Mouse (Mus musculus) ovary, postnatal 14 days (tissue): Measurements from ENCODE around the gene 1190002N15Rik.

Source experiments
- DNase-seq: peaks from one replicate; pipeline ENCODE4 v3.0.0; 2022; ENCODE audit warnings: low spot score

1190002N15Rik gene

DNA sequence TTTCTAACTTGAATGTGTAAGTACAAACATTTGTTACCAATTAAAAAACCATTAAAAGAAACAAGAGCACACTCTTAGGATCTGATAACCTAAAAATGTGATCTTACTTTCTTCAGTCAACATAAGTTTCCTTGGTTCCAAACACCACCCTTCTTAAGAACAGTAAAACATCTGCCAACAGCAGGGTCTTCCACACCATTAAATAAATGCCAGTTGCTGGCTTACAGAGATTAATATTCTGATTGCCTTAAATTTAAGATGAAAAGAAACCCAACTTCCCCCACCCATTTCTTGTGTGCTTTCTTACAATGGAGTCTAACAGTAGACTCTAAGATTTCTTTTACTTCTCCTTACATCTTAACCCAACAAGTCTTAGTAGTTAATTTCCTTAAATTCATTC, 7.9 kb downstream of the 1190002N15Rik start:
- DNase-seq = no peak

DNA sequence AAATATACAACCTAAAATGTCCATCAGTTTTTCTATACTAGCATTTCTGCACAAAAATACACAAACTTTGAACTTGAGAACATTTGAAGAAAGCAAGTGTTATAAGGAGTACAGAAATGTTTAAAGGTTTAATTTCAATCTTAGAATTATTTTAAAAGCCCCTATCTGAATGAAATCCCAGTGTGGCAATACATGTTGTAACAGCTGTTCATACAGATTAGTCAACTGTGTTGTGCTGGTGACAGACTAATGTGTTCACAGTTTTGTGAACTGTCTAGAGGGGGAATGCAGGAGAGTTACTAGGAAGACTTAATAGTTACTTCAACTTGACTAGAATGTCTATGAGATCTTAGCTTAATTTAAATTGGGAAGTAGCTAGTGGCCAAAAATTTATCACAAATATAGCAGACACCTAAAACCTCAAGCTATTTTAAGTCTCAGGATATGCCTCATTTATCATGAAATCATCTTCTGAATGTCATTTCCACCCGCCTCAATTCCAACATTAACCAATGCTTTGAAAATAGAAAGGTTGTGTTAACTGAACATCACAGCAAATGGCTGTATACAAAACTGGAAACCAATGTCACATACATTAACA, 8.6 kb downstream of the 1190002N15Rik start:
- no peak for DNase-seq

DNA sequence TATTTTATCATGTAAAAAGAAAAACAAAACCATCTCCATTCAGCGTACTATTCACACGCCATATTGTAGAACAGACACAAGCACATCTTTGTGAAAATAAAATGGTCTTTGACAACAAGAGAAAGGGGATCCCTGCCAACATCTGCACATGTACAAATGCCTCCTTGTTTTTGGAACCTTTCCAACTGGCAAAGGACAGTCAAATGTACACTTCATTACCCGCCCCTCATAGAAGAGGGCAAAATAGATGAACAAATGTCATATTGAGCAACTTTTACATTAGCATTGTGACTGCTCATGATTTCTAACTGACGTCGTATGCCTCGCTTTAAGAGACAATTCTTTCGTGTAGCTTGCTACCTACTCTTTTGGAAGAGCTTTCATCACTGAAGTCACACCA, 11.4 kb downstream of the 1190002N15Rik start:
- no peak for DNase-seq

- DNase-seq = no peak
These were observed 25.6 kb downstream of the 1190002N15Rik start for GRCm38 (mm10) chr9:94512246-94512645.

DNA sequence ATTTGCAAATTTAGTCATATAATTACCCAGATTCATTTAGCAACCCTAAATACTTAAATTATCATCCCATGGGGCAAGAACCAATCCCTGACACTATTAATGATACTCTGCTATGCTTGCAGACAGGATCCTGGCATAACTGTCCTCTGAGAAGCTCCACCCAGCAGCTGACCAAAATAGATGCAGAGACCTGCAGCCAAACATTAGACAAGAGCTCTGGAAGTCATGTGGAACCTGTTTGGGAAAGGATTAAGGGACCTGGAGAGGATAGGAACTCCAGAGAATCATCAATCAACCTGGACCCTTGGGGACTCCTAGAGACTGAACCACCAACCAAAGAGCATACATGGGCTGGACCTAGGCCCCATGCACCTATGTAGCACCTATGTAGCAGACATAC, 26.7 kb downstream of the 1190002N15Rik start:
- DNase-seq = no peak

DNA sequence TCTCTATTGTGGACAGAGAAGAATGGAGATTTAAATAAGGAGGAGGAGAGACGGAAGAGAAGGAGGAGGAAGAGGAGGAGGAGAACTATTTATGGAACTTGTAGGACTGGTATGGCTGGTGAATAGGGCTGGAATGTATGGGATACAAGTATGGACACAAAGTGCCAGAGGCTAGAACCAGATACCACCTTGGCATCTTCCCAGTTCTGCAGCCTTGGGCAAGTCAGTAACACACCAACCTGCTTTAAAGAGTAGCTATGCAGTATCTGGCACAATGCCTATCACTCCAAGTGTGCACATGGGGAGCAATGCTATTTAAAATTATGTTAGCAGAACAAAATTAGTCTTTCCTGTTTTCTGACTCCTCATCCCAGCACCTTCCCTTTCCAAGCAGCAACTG, 30.9 kb downstream of the 1190002N15Rik start:
- DNase-seq = no peak

DNA sequence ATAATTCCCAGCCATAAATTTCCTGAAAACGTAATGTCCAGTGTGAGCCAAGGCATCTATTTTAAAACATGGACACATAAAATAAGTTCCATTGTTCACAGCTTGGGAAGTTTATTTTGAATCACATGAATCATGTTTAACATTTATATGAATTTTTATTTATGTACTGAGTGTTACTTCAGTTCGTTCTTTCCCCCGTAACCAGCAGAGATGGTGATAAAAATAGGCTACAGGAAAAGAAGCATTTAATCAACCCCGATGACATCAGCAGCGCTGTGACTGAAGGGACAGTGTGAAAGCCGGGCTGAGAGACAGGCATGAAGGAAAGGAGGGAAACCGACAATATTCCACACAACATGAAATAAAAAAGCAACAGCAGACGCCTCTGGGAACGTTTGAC, 46.4 kb downstream of the 1190002N15Rik start:
- DNase-seq = no peak

DNA sequence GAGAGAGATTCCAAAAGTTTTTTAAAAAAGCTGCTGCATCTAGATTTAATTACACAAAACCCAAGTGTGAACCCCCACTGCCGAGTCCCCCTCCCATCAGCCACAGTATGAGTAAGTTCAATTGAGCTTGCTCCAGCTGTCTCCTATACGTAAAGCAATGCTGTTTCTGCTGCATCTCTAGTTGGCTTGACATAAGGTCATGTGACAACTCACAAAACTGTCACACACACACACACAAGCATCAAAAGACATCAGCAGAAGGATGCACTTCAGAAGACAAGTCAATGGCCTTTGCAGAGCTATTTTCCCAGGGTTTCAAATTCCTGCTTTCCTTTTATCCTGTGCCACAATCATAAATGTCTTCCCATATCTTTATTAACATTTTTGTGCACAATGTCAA, 49.9 kb downstream of the 1190002N15Rik start:
- no peak for DNase-seq

DNA sequence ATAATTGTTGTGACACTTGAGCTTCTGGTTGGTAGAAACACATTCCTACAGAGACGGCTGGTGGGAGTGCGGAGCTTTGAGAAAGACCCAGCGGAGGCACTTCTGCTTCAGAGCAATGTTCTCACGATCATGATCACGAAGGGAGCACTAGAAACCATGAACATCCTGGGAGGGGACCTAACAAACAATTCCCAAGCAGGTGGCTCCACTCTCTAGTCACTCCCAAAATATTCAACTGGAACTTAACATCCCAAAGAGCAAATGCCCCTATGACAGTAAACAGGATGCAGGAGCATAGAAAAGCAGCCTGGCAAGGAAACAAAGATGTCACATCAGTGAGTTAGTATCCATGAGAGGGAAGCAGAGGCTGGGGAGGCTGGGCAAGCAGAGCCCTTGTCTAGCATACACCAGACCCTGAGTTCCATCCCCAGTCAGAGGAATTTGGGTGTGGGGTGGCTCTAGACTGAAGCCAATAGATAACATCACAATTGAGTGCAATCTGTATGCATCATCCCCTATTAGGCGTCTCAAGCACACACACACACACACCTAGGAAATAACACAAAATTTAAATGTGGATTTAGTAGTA, 54.5 kb downstream of the 1190002N15Rik start:
- no peak for DNase-seq

GRCm38 (mm10) chr9:94482215-94482975, 55.5 kb downstream of the 1190002N15Rik start:
- no peak for DNase-seq

DNA sequence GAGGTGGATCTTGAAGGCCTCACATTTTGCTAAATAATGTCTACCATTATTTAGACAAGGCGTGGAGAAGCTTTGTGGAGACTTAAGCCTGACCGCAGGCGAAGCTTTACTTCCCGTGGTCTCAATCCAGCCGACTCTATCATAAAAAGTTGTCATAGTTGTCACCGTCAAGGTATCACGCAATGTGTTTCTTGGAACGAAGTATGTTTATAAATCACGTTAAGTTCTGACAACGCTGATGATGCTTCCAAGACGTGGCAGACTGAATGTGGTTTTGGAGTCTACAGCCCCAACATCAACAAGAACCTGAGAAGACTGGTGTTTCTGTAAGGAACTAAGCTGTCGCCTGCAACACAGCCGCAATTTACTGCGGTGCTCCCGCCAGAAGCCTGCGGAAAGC, 56.8 kb downstream of the 1190002N15Rik start:
- DNase-seq = no peak

DNA sequence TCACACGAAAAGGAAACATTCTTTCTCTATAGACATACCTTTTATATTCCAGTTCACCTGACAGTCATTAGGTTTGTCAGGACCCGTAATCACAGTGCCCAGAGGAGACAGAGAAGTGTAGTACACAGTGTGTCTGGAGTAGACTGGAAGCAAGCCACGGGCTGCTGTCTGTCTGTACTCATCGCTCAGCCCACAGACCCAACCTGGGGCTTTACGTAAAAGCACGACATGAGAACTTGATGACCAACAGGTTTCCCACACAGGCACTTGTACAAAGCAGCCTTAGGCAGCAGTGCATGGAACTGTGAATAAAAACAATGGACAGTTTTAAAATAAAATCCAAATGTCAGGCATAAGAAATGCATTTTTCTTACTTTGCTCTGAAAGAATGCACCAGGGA, 58.5 kb downstream of the 1190002N15Rik start:
- DNase-seq = no peak

DNA sequence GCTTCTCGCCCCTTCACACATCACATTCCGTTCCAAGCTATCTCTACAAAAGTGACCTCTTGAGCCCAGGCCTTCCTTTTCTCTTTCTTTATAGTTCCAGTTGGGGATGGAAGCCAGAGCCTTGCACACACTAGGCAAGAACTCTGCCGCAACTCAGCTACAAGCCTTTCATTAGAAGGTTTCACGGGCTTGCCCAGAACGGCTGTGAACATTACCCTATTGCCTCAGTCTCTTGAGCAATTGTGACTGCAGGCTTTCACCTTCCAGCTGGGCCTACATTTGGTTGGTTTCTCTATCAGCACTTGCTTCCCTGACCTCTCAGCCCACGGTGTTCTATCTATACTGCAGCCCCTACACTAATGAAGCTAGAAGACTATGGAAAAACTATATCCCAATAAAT, 58.9 kb downstream of the 1190002N15Rik start:
- no peak for DNase-seq

DNA sequence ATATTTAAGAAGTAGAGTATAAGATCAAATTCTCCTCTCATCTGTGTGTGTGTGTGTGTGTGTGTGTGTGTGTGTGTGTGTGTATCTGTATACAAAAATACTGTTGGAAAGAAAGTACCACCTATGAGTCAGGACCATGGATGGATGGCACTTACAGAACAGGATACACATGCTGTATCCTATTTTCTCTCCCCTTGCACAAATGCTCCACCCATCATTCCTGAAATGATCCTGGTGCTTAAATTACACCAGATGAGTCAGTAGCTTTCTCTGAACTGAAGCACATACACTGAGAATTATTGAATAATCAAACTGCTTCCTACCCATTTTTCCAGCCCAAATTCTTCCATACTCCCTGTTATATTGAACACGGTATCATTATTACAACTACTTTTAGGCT, 61.9 kb downstream of the 1190002N15Rik start:
- no peak for DNase-seq

DNA sequence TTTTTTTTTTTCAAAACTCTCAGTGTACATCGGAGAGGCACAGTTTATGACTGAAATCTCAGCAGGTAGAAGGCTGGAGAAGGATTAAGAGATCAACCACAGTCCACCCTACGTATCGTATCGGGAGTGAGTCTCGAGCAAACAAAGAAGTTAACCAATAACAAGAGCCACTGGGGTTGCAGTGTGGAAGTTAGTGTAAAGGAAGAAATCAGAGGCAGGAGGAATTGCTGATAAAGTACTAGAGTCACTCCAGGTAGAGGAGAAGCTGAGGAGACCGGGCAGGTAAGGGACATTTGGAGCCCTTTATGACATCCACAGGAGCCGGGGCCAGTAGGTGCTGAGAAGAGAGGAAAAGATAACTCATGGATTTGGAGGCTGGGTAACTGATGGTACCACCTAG, 64.0 kb downstream of the 1190002N15Rik start:
- no peak for DNase-seq

- no peak for DNase-seq
These were observed 64.8 kb downstream of the 1190002N15Rik start for GRCm38 (mm10) chr9:94472963-94473582.

GRCm38 (mm10) chr9:94471485-94471884, 66.4 kb downstream of the 1190002N15Rik start:
- no peak for DNase-seq
